Mouse (Mus musculus) myocyte (in vitro differentiated cells): ENCODE measurements around the gene Anp32b. TPM values are rescaled to one million over a fixed set of nuclear protein-coding genes. Genes with fewer than 3 reads are reported as not detected.

Source experiments
- H3K27me3 ChIP-seq: one replicate; pipeline ENCODE4 v1.6.1; 2011; ENCODE audit not compliant: control insufficient read depth, insufficient read depth, insufficient read length
- H3K36me3 ChIP-seq: one replicate; pipeline ENCODE4 v1.6.1; 2011; ENCODE audit not compliant: control insufficient read depth, insufficient read depth
- H3K4me2 ChIP-seq: one replicate; pipeline ENCODE4 v1.6.1; 2011; ENCODE audit warnings: low read depth, control low read depth
- H3K4me3 ChIP-seq: one replicate; pipeline ENCODE4 v1.5.1; 2011; ENCODE audit warnings: mild to moderate bottlenecking, control low read depth, moderate library complexity
- H3K79me2 ChIP-seq: one replicate; pipeline ENCODE4 v1.6.1; 2011; ENCODE audit not compliant: control insufficient read depth, insufficient read depth
- H3ac ChIP-seq: one replicate; pipeline ENCODE4 v1.6.1; 2011; ENCODE audit not compliant: control insufficient read depth, insufficient read length
- CEBPB ChIP-seq: IDR thresholded peaks from 2 replicates; pipeline ENCODE4 v1.6.1; 2011; ENCODE audit warnings: mild to moderate bottlenecking, moderate library complexity; ENCODE audit not compliant: poor library complexity, insufficient read depth, severe bottlenecking
- E2F4 ChIP-seq: IDR thresholded peaks from one replicate; pipeline ENCODE4 v1.6.1; 2011; ENCODE audit warnings: mild to moderate bottlenecking, control low read depth, moderate library complexity; ENCODE audit not compliant: insufficient read depth
- MAX ChIP-seq: IDR thresholded peaks from one replicate; pipeline ENCODE4 v1.6.1; 2011; ENCODE audit warnings: low read depth, mild to moderate bottlenecking, control low read depth
- MYOD1 ChIP-seq, 3 experiments: IDR thresholded peaks; one replicate each; pipeline ENCODE4 v1.6.1; 2011; ENCODE audit warnings: control low read depth in 2 of 3, low read depth in 2 of 3, mild to moderate bottlenecking in 2 of 3, moderate library complexity in 1 of 3; ENCODE audit not compliant: insufficient read length in 2 of 3, control insufficient read depth in 1 of 3
- MYOG ChIP-seq, 3 experiments: IDR thresholded peaks; one replicate each; pipeline ENCODE4 v1.6.1; 2011; ENCODE audit warnings: control low read depth in 2 of 3, low read depth in 2 of 3, mild to moderate bottlenecking in 2 of 3; ENCODE audit not compliant: insufficient read length in 2 of 3, control insufficient read depth in 1 of 3, insufficient read depth in 1 of 3
- POLR2A ChIP-seq: IDR thresholded peaks from one replicate; pipeline ENCODE4 v1.6.1; 2011; ENCODE audit warnings: low read depth, mild to moderate bottlenecking, control low read depth, moderate library complexity; ENCODE audit not compliant: insufficient read length
- POLR2AphosphoS2 ChIP-seq: IDR thresholded peaks from one replicate; pipeline ENCODE4 v1.6.1; 2011; ENCODE audit warnings: low read depth, control low read depth; ENCODE audit not compliant: insufficient read length
- REST ChIP-seq: IDR thresholded peaks from one replicate; pipeline ENCODE4 v1.6.1; 2011; ENCODE audit warnings: mild to moderate bottlenecking, control low read depth, moderate library complexity; ENCODE audit not compliant: insufficient read depth, insufficient read length
- SRF ChIP-seq: IDR thresholded peaks from one replicate; pipeline ENCODE4 v1.6.1; 2011; ENCODE audit warnings: low read depth; ENCODE audit not compliant: control insufficient read depth, insufficient read length
- TCF12 ChIP-seq: IDR thresholded peaks from one replicate; pipeline ENCODE4 v1.6.1; 2011; ENCODE audit warnings: mild to moderate bottlenecking, control low read depth; ENCODE audit not compliant: poor library complexity, insufficient read depth, severe bottlenecking
- TCF3 ChIP-seq: IDR thresholded peaks from one replicate; pipeline ENCODE4 v1.6.1; 2011; ENCODE audit warnings: low read depth, control low read depth; ENCODE audit not compliant: insufficient read length
- USF1 ChIP-seq: IDR thresholded peaks from one replicate; pipeline ENCODE4 v1.6.1; 2011; ENCODE audit warnings: low read depth, mild to moderate bottlenecking, control low read depth, moderate library complexity
- polyA plus RNA-seq: library from polyadenylated mRNA; unstranded; fragments of >200 nt; fragmentation: generic; extraction: Trizol; gene quantifications from one replicate; pipeline ENCODE4 v1.2.1, GENCODE M21; 2012; ENCODE audit warnings: missing spikeins

The Anp32b gene
- polyA plus RNA-seq, 1 experiment: 228 TPM

DNA sequence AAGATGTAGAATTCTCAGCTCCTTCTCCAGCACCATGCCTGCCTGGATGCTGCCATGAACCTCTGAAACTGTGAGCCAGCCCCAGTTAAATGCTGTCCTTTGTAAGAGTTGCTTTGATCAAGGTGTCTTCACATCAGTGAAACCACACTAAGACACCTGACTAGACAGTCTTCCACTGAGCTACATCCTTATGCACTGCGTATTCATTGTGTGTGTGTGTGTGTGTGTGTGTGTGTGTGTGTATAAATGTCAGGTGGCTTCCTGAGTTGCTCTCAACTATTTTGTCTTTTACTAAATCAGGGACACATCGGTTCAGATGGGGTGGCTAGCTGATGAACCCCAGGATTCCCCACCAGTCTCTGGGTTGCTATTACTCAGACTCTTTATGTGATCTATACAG, 28.4 kb downstream of the Anp32b start:
- H3K27me3 ChIP-seq: no peaks in the 10 kb centered on the region
- H3K36me3 ChIP-seq: peaks cover 13% of the 10 kb centered on the region
- H3K4me3 ChIP-seq: no peak overlapping the region
- TF ChIP-seq POLR2AphosphoS2 (no peak), CEBPB (no peak), MYOG (IDR thresholded peaks at IDR 0.05; ENCODE audit: control insufficient read depth in 1 of 3, insufficient read depth in 1 of 3, insufficient read length in 2 of 3, low read depth in 2 of 3) (no peak), E2F4 (no peak), REST (no peak), SRF (no peak), USF1 (no peak), MAX (no peak), POLR2A (no peak), TCF12 (no peak), MYOD1 (IDR thresholded peaks at IDR 0.05; ENCODE audit: control insufficient read depth in 1 of 3, insufficient read length in 2 of 3, low read depth in 2 of 3) (no peak), TCF3 (no peak)
- H3K4me2 ChIP-seq: no peak overlapping the region
- H3K79me2 ChIP-seq: no peaks in the 10 kb centered on the region
- no peak overlapping the region for H3ac ChIP-seq

DNA sequence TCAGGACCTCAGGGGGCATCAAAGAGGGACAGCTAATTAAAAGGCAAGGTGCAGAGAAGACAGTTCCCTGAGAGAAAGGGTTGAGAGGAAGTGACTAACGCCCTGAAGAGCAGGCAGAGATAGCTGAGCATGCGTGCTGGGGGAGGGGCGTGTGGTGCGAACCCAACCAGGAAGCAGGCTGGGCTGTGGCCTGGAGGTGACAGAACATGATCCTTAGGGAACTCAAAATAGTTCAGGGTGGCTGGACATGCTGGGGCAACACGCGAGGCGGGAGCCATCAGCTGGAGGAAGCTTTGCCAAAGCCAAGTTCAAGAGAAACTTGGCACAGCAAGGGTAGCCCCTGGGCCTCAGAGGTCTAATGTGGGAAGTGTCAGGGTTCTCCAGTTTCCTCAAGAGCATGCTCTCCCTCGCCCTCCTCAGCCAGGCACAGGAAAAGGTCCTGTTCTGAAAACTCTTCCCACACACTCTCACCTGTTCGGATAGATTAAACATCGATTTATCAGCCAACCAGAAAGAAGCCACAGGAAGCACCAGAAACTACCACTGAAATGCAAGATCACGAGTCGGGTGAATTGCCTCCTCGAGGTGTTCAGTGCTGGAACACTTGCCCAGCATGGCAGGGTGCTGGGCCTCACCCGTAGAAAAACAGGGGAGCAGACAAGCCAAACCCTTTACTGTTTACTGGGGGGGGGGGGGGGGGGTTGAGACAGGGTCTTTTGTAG, 35.2 kb downstream of the Anp32b start:
- H3K27me3 ChIP-seq: no peaks in the 10 kb centered on the region
- H3K4me3 ChIP-seq: no peak overlapping the region
- H3K36me3 ChIP-seq: no peaks in the 10 kb centered on the region
- TF ChIP-seq MYOD1 (IDR thresholded peaks at IDR 0.05; ENCODE audit: control insufficient read depth in 1 of 3, insufficient read length in 2 of 3, low read depth in 2 of 3) (peak in 1 of 3 experiments; percentile 52), MAX (no peak), POLR2A (peak; percentile 35), TCF3 (no peak), POLR2AphosphoS2 (peak; percentile 33), REST (no peak), MYOG (IDR thresholded peaks at IDR 0.05; ENCODE audit: control insufficient read depth in 1 of 3, insufficient read depth in 1 of 3, insufficient read length in 2 of 3, low read depth in 2 of 3) (peak in 1 of 3 experiments; percentile 38), CEBPB (no peak)
- no peak overlapping the region for H3ac ChIP-seq
- peaks cover 14% of the 10 kb centered on the region for H3K79me2 ChIP-seq
- peak overlapping the region; percentile 50 for H3K4me2 ChIP-seq

GRCm38 (mm10) chr4:46487348-46487747, 36.6 kb downstream of the Anp32b start:
- Histone ChIP-seq H3K36me3 (no peaks in the 10 kb centered on the region), H3K4me3 (no peak overlapping the region), H3K79me2 (peaks cover 20% of the 10 kb centered on the region), H3K4me2 (no peak overlapping the region), H3K27me3 (no peaks in the 10 kb centered on the region), H3ac (no peak overlapping the region)
- TF ChIP-seq POLR2A (no peak), TCF12 (no peak), MYOD1 (IDR thresholded peaks at IDR 0.05; ENCODE audit: control insufficient read depth in 1 of 3, insufficient read length in 2 of 3, low read depth in 2 of 3) (no peak), E2F4 (no peak), POLR2AphosphoS2 (no peak), CEBPB (no peak), USF1 (no peak), SRF (no peak), MAX (no peak), MYOG (IDR thresholded peaks at IDR 0.05; ENCODE audit: control insufficient read depth in 1 of 3, insufficient read depth in 1 of 3, insufficient read length in 2 of 3, low read depth in 2 of 3) (no peak), REST (no peak), TCF3 (no peak)

DNA sequence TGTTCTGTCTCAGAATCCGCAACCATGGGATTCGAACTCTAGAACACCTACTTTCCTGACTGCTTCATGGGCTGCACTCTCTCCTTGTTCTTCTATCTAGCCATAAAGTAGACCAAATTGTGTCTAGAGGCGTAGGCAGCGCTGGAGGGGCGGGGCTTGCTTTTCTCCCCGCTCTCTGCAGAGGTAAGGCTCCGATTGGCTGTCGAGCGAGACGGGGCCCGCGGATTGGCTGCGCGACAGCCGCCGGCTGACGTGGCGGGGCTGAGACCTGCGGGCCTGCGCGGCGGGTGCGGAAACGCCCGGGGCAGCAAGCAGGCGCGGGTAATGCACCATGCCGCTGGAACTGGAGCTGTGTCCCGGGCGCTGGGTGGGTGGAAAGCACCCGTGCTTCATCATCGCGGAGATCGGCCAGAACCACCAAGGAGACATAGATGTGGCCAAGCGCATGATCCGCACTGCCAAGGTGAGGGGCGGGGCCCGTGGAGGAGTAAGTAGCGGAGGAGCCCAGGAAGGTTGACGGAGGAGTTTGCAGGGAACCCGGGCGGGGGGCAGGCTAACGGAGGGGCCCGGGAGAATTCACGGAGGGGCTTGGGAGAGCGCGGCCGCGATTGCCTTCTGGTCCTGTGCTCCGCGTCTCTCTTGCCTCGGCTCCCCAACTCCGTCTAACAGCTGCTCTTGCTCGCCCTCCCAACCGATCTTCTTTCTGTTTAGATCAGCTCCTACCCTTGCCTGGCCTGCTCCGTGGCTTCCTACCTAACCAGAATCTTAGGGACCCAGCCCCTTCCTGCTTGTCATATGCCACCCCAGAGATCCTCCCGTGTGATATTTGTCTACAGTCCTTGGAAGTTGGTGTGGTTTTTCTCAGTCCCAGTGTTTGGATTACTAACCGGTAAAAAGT, 38.6 kb downstream of the Anp32b start, which contains the start of gene Nans:
Nans (plus strand) TSS at position 221 of the 898 bp plus-strand sequence.
- peak within 1 kb of the TSS; percentile 93 for H3K4me2 ChIP-seq

More for the DNA sequence above, 38.6 kb downstream of the Anp32b start, which contains the start of gene Nans:
- peaks cover 20% of the 10 kb centered on the region for H3K79me2 ChIP-seq
- peaks cover 3% of the 10 kb centered on the region for H3K36me3 ChIP-seq
- no peaks in the 10 kb centered on the region for H3K27me3 ChIP-seq
- peak within 1 kb of the TSS; percentile 79 for H3K4me3 ChIP-seq
- peak within 1 kb of the TSS; percentile 44 for H3ac ChIP-seq
- TF ChIP-seq SRF (no peak), TCF12 (no peak), POLR2A (peak; percentile 92), MYOD1 (IDR thresholded peaks at IDR 0.05; ENCODE audit: control insufficient read depth in 1 of 3, insufficient read length in 2 of 3, low read depth in 2 of 3) (peak in 1 of 3 experiments; percentile 18), REST (no peak), CEBPB (no peak), MYOG (IDR thresholded peaks at IDR 0.05; ENCODE audit: control insufficient read depth in 1 of 3, insufficient read depth in 1 of 3, insufficient read length in 2 of 3, low read depth in 2 of 3) (peak in 1 of 3 experiments; percentile 34), USF1 (no peak), MAX (no peak), POLR2AphosphoS2 (peak; percentile 90), TCF3 (no peak), E2F4 (peak; percentile 65)
